Mouse (Mus musculus) spleen, adult 2 months (tissue): Measurements from ENCODE around the gene Gm20518.

Experiments used
- CTCF ChIP-seq: fragments of 200-500 bp; IDR thresholded peaks from 2 replicates; pipeline ENCODE4 v1.5.1; 2011; ENCODE audit warnings: mild to moderate bottlenecking, inconsistent platforms; ENCODE audit not compliant: insufficient read depth, insufficient read length, insufficient replicate concordance; ENCODE audit errors: extremely low read depth
- POLR2A ChIP-seq: fragments of 200-500 bp; IDR thresholded peaks from 2 replicates; pipeline ENCODE4 v1.6.1; 2011; ENCODE audit warnings: low read depth, low read length, inconsistent platforms

GRCm38 (mm10) chr16:17796971-17797811 lies 94.3 kb downstream of the Gm20518 start, which contains the start of gene Scarf2:
- TF ChIP-seq POLR2A (no peak), CTCF (no peak)
